Mouse (Mus musculus) MEL (cell line): ENCODE data around the gene Phyhipl. TPM values are rescaled to one million over a fixed set of nuclear protein-coding genes. Genes with fewer than 3 reads are reported as not detected.

Source experiments
- DNase-seq: peaks from one replicate; pipeline ENCODE4 v3.0.0; 2011; ENCODE audit warnings: low read depth, low spot score
- H3K27ac ChIP-seq: 2 replicates; pipeline ENCODE4 v1.5.1; 2012; ENCODE audit warnings: low read depth, mild to moderate bottlenecking, control low read depth, low read length, moderate library complexity; ENCODE audit not compliant: control insufficient read depth
- H3K27me3 ChIP-seq, 2 experiments: fragments of 150-350 bp in 1 of 2; sonication (generic) in 1 of 2; 2 replicates each; pipeline ENCODE4 v1.6.1; 2012; ENCODE audit warnings: low read length in 2 of 2, mild to moderate bottlenecking in 2 of 2, improper control_type of control experiment in 1 of 2, moderate library complexity in 1 of 2; ENCODE audit not compliant: insufficient read depth in 2 of 2, control insufficient read depth in 1 of 2
- H3K36me3 ChIP-seq, 2 experiments: 2 replicates each; pipeline ENCODE4 v1.6.1; 2012 to 2014; ENCODE audit warnings: low read length in 2 of 2, improper control_type of control experiment in 1 of 2, inconsistent platforms in 1 of 2, mild to moderate bottlenecking in 1 of 2; ENCODE audit not compliant: insufficient read depth in 2 of 2, control insufficient read depth in 1 of 2
- H3K4me1 ChIP-seq, 2 experiments: fragments of 150-350 bp in 1 of 2; sonication (generic) in 1 of 2; 2 replicates each; pipeline ENCODE4 v1.6.1; 2012; ENCODE audit warnings: low read length in 2 of 2, improper control_type of control experiment in 1 of 2, mild to moderate bottlenecking in 1 of 2; ENCODE audit not compliant: insufficient read depth in 2 of 2, control insufficient read depth in 1 of 2
- H3K4me3 ChIP-seq, 2 experiments: fragments of 150-350 bp in 1 of 2; sonication (generic) in 1 of 2; 2 replicates each; pipeline ENCODE4 v1.5.1; 2012; ENCODE audit warnings: low read depth in 2 of 2, low read length in 2 of 2, mild to moderate bottlenecking in 2 of 2, moderate library complexity in 2 of 2, control low read depth in 1 of 2, improper control_type of control experiment in 1 of 2; ENCODE audit not compliant: control insufficient read depth in 1 of 2, insufficient read depth in 1 of 2
- H3K79me2 ChIP-seq: 2 replicates; pipeline ENCODE4 v1.6.1; 2012; ENCODE audit warnings: mild to moderate bottlenecking, low read length, moderate library complexity; ENCODE audit not compliant: control insufficient read depth, poor library complexity, insufficient read depth
- H3K9ac ChIP-seq: 2 replicates; pipeline ENCODE4 v1.6.1; 2012; ENCODE audit warnings: low read depth, mild to moderate bottlenecking, control low read depth, low read length, moderate library complexity; ENCODE audit not compliant: control insufficient read depth, poor library complexity, severe bottlenecking
- H3K9me3 ChIP-seq: fragments of 150-350 bp; sonication (generic); replicated peaks from 2 replicates; pipeline ENCODE4 v1.6.1; 2012; ENCODE audit warnings: mild to moderate bottlenecking, low read length, improper control_type of control experiment, moderate library complexity; ENCODE audit not compliant: insufficient read depth
- CHD1 ChIP-seq: IDR thresholded peaks from 2 replicates; pipeline ENCODE4 v1.6.1; 2012; ENCODE audit warnings: low read depth, mild to moderate bottlenecking, inconsistent platforms, low read length, improper control_type of control experiment
- CHD2 ChIP-seq: IDR thresholded peaks from 2 replicates; pipeline ENCODE4 v1.6.1; 2011; ENCODE audit warnings: low read length, improper control_type of control experiment
- CTCF ChIP-seq, 3 experiments: IDR thresholded peaks in 2 of 3; conservative IDR thresholded peaks in 1 of 3; 2 replicates each; pipeline ENCODE4 v1.5.1; 2011 to 2012; ENCODE audit warnings: low read length in 3 of 3, low read depth in 2 of 3, mild to moderate bottlenecking in 2 of 3, improper control_type of control experiment in 1 of 3, inconsistent platforms in 1 of 3, mixed read lengths in 1 of 3, moderate library complexity in 1 of 3; ENCODE audit not compliant: control insufficient read depth in 1 of 3, insufficient read depth in 1 of 3, poor library complexity in 1 of 3, severe bottlenecking in 1 of 3
- E2F4 ChIP-seq: IDR thresholded peaks from 2 replicates; pipeline ENCODE4 v1.6.1; 2011; ENCODE audit warnings: low read depth, low read length, improper control_type of control experiment, borderline replicate concordance
- EP300 ChIP-seq, 2 experiments: IDR thresholded peaks; 2 replicates each; pipeline ENCODE4 v1.6.1; 2011; ENCODE audit warnings: improper control_type of control experiment in 2 of 2, low read length in 2 of 2, low read depth in 1 of 2, mild to moderate bottlenecking in 1 of 2
- GABPA ChIP-seq: IDR thresholded peaks from 2 replicates; pipeline ENCODE4 v1.6.1; 2012; ENCODE audit warnings: low read depth, mild to moderate bottlenecking, inconsistent platforms, low read length, improper control_type of control experiment, moderate library complexity
- GATA1 ChIP-seq: IDR thresholded peaks from 2 replicates; pipeline ENCODE4 v1.6.1; 2011; ENCODE audit warnings: low read depth, low read length, improper control_type of control experiment
- JUND ChIP-seq: IDR thresholded peaks from 2 replicates; pipeline ENCODE4 v1.6.1; 2011; ENCODE audit warnings: low read depth, mild to moderate bottlenecking, improper control_type of control experiment, low read length
- MAFK ChIP-seq: IDR thresholded peaks from 2 replicates; pipeline ENCODE4 v1.6.1; 2011; ENCODE audit warnings: low read depth, mild to moderate bottlenecking, low read length, improper control_type of control experiment, borderline replicate concordance
- MAX ChIP-seq: IDR thresholded peaks from 2 replicates; pipeline ENCODE4 v1.6.1; 2011; ENCODE audit warnings: low read length, improper control_type of control experiment
- MAZ ChIP-seq: IDR thresholded peaks from 2 replicates; pipeline ENCODE4 v1.6.1; 2012; ENCODE audit warnings: low read depth, mild to moderate bottlenecking, inconsistent platforms, low read length, improper control_type of control experiment
- MEF2A ChIP-seq: IDR thresholded peaks from 2 replicates; pipeline ENCODE4 v1.6.1; 2014; ENCODE audit warnings: low read depth, mild to moderate bottlenecking, inconsistent platforms, low read length, improper control_type of control experiment; ENCODE audit not compliant: poor library complexity, insufficient replicate concordance, severe bottlenecking; ENCODE audit errors: extremely low read depth
- MYC ChIP-seq: IDR thresholded peaks from 2 replicates; pipeline ENCODE4 v1.6.1; 2011; ENCODE audit warnings: low read depth, mild to moderate bottlenecking, low read length, improper control_type of control experiment, moderate library complexity
- NELFE ChIP-seq: IDR thresholded peaks from 2 replicates; pipeline ENCODE4 v1.6.1; 2011; ENCODE audit warnings: low read depth, low read length, improper control_type of control experiment
- NRF1 ChIP-seq: IDR thresholded peaks from 2 replicates; pipeline ENCODE4 v1.6.1; 2014; ENCODE audit warnings: low read depth, mild to moderate bottlenecking, inconsistent platforms, low read length, improper control_type of control experiment, moderate library complexity; ENCODE audit not compliant: poor library complexity, insufficient read depth, severe bottlenecking
- POLR2AphosphoS2 ChIP-seq: IDR thresholded peaks from 2 replicates; pipeline ENCODE4 v1.6.1; 2011; ENCODE audit warnings: low read length, improper control_type of control experiment
- POLR2AphosphoS5 ChIP-seq: IDR thresholded peaks from 2 replicates; pipeline ENCODE4 v1.6.1; 2012; ENCODE audit warnings: low read depth, borderline replicate concordance, mild to moderate bottlenecking, inconsistent platforms, low read length, moderate library complexity, mixed read lengths
- RAD21 ChIP-seq: IDR thresholded peaks from 2 replicates; pipeline ENCODE4 v1.6.1; 2011; ENCODE audit warnings: mild to moderate bottlenecking, low read depth, low read length, improper control_type of control experiment
- RCOR1 ChIP-seq: IDR thresholded peaks from 2 replicates; pipeline ENCODE4 v1.6.1; 2012; ENCODE audit warnings: low read depth, mild to moderate bottlenecking, inconsistent platforms, low read length, improper control_type of control experiment
- SMC3 ChIP-seq: IDR thresholded peaks from 2 replicates; pipeline ENCODE4 v1.6.1; 2011; ENCODE audit warnings: low read depth, low read length, improper control_type of control experiment
- TAL1 ChIP-seq: IDR thresholded peaks from 2 replicates; pipeline ENCODE4 v1.6.1; 2012; ENCODE audit warnings: mild to moderate bottlenecking, inconsistent platforms, low read length, moderate library complexity, mixed read lengths
- TCF12 ChIP-seq: IDR thresholded peaks from 2 replicates; pipeline ENCODE4 v1.6.1; 2014; ENCODE audit warnings: low read depth, mild to moderate bottlenecking, inconsistent platforms, low read length, improper control_type of control experiment, moderate library complexity
- UBTF ChIP-seq: IDR thresholded peaks from 2 replicates; pipeline ENCODE4 v1.6.1; 2012; ENCODE audit warnings: low read depth, mild to moderate bottlenecking, inconsistent platforms, low read length, improper control_type of control experiment, moderate library complexity, borderline replicate concordance; ENCODE audit not compliant: insufficient read depth
- USF1 ChIP-seq: IDR thresholded peaks from 2 replicates; pipeline ENCODE4 v1.6.1; 2014; ENCODE audit warnings: low read depth, mild to moderate bottlenecking, inconsistent platforms, low read length, improper control_type of control experiment, moderate library complexity
- USF2 ChIP-seq, 2 experiments: IDR thresholded peaks; 2 replicates each; pipeline ENCODE4 v1.6.1; 2011 to 2012; ENCODE audit warnings: improper control_type of control experiment in 2 of 2, low read length in 2 of 2, borderline replicate concordance in 1 of 2, inconsistent platforms in 1 of 2, low read depth in 1 of 2, mild to moderate bottlenecking in 1 of 2; ENCODE audit not compliant: insufficient read depth in 1 of 2
- ZC3H11A ChIP-seq: IDR thresholded peaks from 2 replicates; pipeline ENCODE4 v1.6.1; 2012; ENCODE audit warnings: low read depth, mild to moderate bottlenecking, inconsistent platforms, low read length, improper control_type of control experiment
- ZMIZ1 ChIP-seq: IDR thresholded peaks from 2 replicates; pipeline ENCODE4 v1.6.1; 2012; ENCODE audit warnings: low read depth, mild to moderate bottlenecking, inconsistent platforms, low read length, improper control_type of control experiment, moderate library complexity
- polyA plus RNA-seq, 2 experiments: library from polyadenylated mRNA; stranded (reverse) in 1 of 2; unstranded in 1 of 2; fragments of >175 nt in 1 of 2; fragments of >200 nt in 1 of 2; gene quantifications; 2 replicates each; pipeline versions ENCODE4 v1.2.1 to v1.2.4; 2012; ENCODE audit warnings: low replicate concordance in 2 of 2, low read depth in 1 of 2; ENCODE audit not compliant: insufficient read length in 2 of 2, insufficient read depth in 1 of 2, missing spikeins in 1 of 2
- total RNA-seq: library from RNA; depleted of rRNA; stranded (reverse); fragments of 300-350 nt; gene quantifications from 2 replicates; pipeline ENCODE4 v1.2.3, GENCODE M21; 2012

Gene Phyhipl
- total and polyA plus RNA-seq, 3 experiments, result not detected

DNA sequence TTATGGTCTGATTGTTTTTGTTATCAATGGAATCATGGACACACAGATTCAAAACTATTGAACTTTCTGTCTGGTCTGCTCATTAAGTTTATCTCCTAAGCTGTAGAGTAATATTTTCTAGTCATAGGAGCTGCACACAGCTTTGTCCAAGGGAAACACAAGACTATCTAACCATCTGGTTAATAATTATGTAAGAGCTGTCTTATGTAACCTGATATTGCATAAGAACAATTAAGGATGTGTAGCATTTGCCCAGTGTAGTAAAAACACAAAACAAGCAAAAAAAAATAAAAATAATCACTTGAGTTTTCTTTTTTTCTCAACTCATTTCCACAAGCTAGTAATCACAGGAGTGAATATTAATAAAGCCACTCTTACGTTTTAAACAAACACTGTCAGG, 20.5 kb downstream of the Phyhipl start:
- no peak overlapping the region for H3K9ac ChIP-seq
- H3K27ac ChIP-seq, result no peak overlapping the region
- no peaks in the 10 kb centered on the region for H3K4me1 ChIP-seq
- TF ChIP-seq JUND (no peak), UBTF (no peak), SMC3 (no peak), NELFE (no peak), USF1 (no peak), MAZ (no peak), MYC (no peak), MAX (no peak), POLR2AphosphoS2 (no peak), CHD1 (no peak), ZC3H11A (no peak), E2F4 (no peak), TAL1 (no peak), POLR2AphosphoS5 (no peak), ZMIZ1 (no peak), USF2 (IDR thresholded peaks at IDR 0.05; ENCODE audit: borderline replicate concordance in 1 of 2, insufficient read depth in 1 of 2, low read depth in 1 of 2, low read length in 2 of 2) (no peak), EP300 (IDR thresholded peaks at IDR 0.05; ENCODE audit: low read depth in 1 of 2, low read length in 2 of 2) (no peak), MAFK (no peak), NRF1 (no peak), CHD2 (no peak)
- no peaks in the 10 kb centered on the region for H3K36me3 ChIP-seq
- no peak for DNase-seq
- H3K4me3 ChIP-seq, result no peak overlapping the region
- no peaks in the 10 kb centered on the region for H3K79me2 ChIP-seq
- no peaks in the 10 kb centered on the region for H3K9me3 ChIP-seq
- no peaks in the 10 kb centered on the region for H3K27me3 ChIP-seq

DNA sequence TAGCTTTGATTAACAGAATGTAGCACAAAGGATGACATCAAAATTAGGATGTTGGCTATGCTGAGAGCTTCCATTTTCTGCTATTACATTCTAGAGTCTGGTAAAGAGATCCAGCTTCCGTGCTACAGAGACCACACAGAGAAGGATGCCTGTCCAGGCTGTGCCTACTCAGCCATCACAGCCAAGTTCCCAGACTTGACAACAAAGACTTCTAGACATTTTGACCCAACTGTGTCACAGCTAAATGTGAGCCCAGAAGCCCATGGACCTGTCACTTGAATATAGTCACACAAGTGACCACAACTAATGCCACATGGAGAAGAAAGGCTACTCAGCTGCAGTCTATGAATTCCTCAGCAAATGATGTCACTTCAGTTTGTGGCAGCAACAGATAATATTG, 24.6 kb downstream of the Phyhipl start:
- no peaks in the 10 kb centered on the region for H3K4me1 ChIP-seq
- DNase-seq, result no peak
- no peaks in the 10 kb centered on the region for H3K9me3 ChIP-seq
- no peak overlapping the region for H3K4me3 ChIP-seq
- TF ChIP-seq ZMIZ1 (no peak), RCOR1 (no peak), GABPA (no peak), TCF12 (no peak), ZC3H11A (no peak), CHD2 (no peak), MAX (no peak), USF2 (IDR thresholded peaks at IDR 0.05; ENCODE audit: borderline replicate concordance in 1 of 2, insufficient read depth in 1 of 2, low read depth in 1 of 2, low read length in 2 of 2) (no peak), TAL1 (no peak), MAFK (no peak), USF1 (no peak), MYC (no peak), RAD21 (no peak), CTCF (IDR thresholded peaks at IDR 0.05 in 2 of 3, conservative IDR thresholded peaks at IDR 0.05 in 1 of 3; ENCODE audit: control insufficient read depth in 1 of 3, insufficient read depth in 1 of 3, low read depth in 2 of 3, low read length in 3 of 3, poor library complexity in 1 of 3, severe bottlenecking in 1 of 3) (no peak), GATA1 (no peak), CHD1 (no peak), JUND (no peak), MEF2A (no peak)
- H3K79me2 ChIP-seq, result no peaks in the 10 kb centered on the region
- no peaks in the 10 kb centered on the region for H3K27me3 ChIP-seq
- H3K27ac ChIP-seq, result no peak overlapping the region
- H3K9ac ChIP-seq, result no peak overlapping the region
- H3K36me3 ChIP-seq, result no peaks in the 10 kb centered on the region
